Mouse (Mus musculus) kidney, adult 2 months (tissue): ENCODE results near the gene Astn2.

ENCODE experiments used
- CTCF ChIP-seq: fragments of 200-500 bp; conservative IDR thresholded peaks from 2 replicates; pipeline ENCODE4 v1.5.1; 2011; ENCODE audit warnings: low read depth, mild to moderate bottlenecking, control low read depth, low read length, moderate library complexity, mixed read lengths; ENCODE audit not compliant: insufficient read depth, insufficient read length
- POLR2A ChIP-seq: fragments of 200-500 bp; IDR thresholded peaks from one replicate; pipeline ENCODE4 v1.6.1; 2011; ENCODE audit warnings: low read depth, low read length, control low read depth

GRCm38 (mm10) chr4:66403116-66403707 is 1.2 kb downstream of the Astn2 start:
- no peak for TF ChIP-seq CTCF
- no peak for TF ChIP-seq POLR2A
